Mouse (Mus musculus) G1E (cell line): Measurements from ENCODE around the gene Xcr1. TPM values are rescaled to one million over a fixed set of nuclear protein-coding genes. Genes with fewer than 3 reads are reported as not detected.

Experiments
- ATAC-seq: 2 replicates; pipeline ENCODE4 v1.8.0; 2016; ENCODE audit warnings: mild to moderate bottlenecking; ENCODE audit not compliant: insufficient number of reproducible peaks, poor library complexity, low FRiP score, severe bottlenecking; ENCODE audit errors: extremely low read depth
- DNase-seq: peaks from one replicate; pipeline ENCODE4 v3.0.0; 2012; ENCODE audit warnings: low spot score
- H3K27me3 ChIP-seq: 2 replicates; pipeline ENCODE4 v1.6.1; 2012; ENCODE audit warnings: mild to moderate bottlenecking, low read length, inconsistent platforms; ENCODE audit not compliant: insufficient read depth
- H3K36me3 ChIP-seq: replicated peaks from 2 replicates; pipeline ENCODE3; 2012; ENCODE audit warnings: mild to moderate bottlenecking, inconsistent platforms
- H3K4me1 ChIP-seq: 2 replicates; pipeline ENCODE4 v1.6.1; 2012; ENCODE audit warnings: low read depth, low read length, inconsistent platforms, mixed read lengths; ENCODE audit not compliant: insufficient read depth
- H3K4me3 ChIP-seq: 2 replicates; pipeline ENCODE4 v1.5.1; 2012; ENCODE audit warnings: low read depth, mild to moderate bottlenecking, inconsistent platforms, low read length, moderate library complexity, mixed read lengths
- H3K9me3 ChIP-seq: replicated peaks from 2 replicates; pipeline ENCODE4 v1.6.1; 2012; ENCODE audit warnings: inconsistent platforms
- CTCF ChIP-seq: IDR thresholded peaks from 2 replicates; pipeline ENCODE4 v1.5.1; 2012; ENCODE audit warnings: low read depth, low read length, inconsistent platforms, mixed read lengths
- GATA1 ChIP-seq: IDR thresholded peaks from 2 replicates; pipeline ENCODE4 v1.6.1; 2012; ENCODE audit warnings: borderline replicate concordance, low read length, inconsistent platforms, mixed read lengths
- GATA2 ChIP-seq: IDR thresholded peaks from 2 replicates; pipeline ENCODE4 v1.6.1; 2012; ENCODE audit warnings: low read depth, low read length, inconsistent platforms, borderline replicate concordance
- POLR2AphosphoS5 ChIP-seq: IDR thresholded peaks from 2 replicates; pipeline ENCODE4 v1.6.1; 2012; ENCODE audit warnings: low read depth, low read length, inconsistent platforms; ENCODE audit not compliant: insufficient replicate concordance
- TAL1 ChIP-seq: conservative IDR thresholded peaks from 2 replicates; pipeline ENCODE4 v1.6.1; 2012; ENCODE audit warnings: low read depth, low read length, inconsistent platforms, mixed read lengths
- polyA plus RNA-seq: library from polyadenylated mRNA; stranded (reverse); fragments of >175 nt; gene quantifications from 2 replicates; pipeline ENCODE4 v1.2.3, GENCODE M21; 2012
- total RNA-seq, 2 experiments: library from RNA; stranded (forward) in 1 of 2; stranded (reverse) in 1 of 2; fragments of 200-1000 nt in 1 of 2; fragments of >200 nt in 1 of 2; fragmentation: Nextera tagmentation in 1 of 2; gene quantifications; 2 replicates each; pipeline ENCODE4 v1.2.3; 2014 to 2017

Xcr1 gene
- total and polyA plus RNA-seq, 3 experiments = 0.11 TPM; not detected in 2

- H3K36me3 ChIP-seq = peaks cover 76% of the 10 kb centered on the region
- no peaks in the 10 kb centered on the region for H3K9me3 ChIP-seq
- H3K4me1 ChIP-seq = no peaks in the 10 kb centered on the region
- ATAC-seq (no peak), DNase-seq (no peak)
- H3K27me3 ChIP-seq = no peaks in the 10 kb centered on the region
- H3K4me3 ChIP-seq = no peak overlapping the region
- TF ChIP-seq GATA2 (no peak), GATA1 (no peak), CTCF (no peak), TAL1 (no peak), POLR2AphosphoS5 (no peak)
Observed at GRCm38 (mm10) chr9:123808583-123808982, 53.2 kb downstream of the Xcr1 start.

GRCm38 (mm10) chr9:123806267-123806666 is 55.6 kb downstream of the Xcr1 start, which contains the start of gene Cxcr6:
Gene Cxcr6, plus strand, starts transcription at chr9:123806475.
- Histone ChIP-seq H3K9me3 (no peaks in the 10 kb centered on the region), H3K4me3 (no peak within 1 kb of the TSS), H3K4me1 (no peaks in the 10 kb centered on the region), H3K27me3 (no peaks in the 10 kb centered on the region), H3K36me3 (peaks cover 74% of the 10 kb centered on the region)
- no peak for DNase-seq
- TF ChIP-seq GATA1 (no peak), TAL1 (no peak), POLR2AphosphoS5 (no peak), GATA2 (no peak), CTCF (no peak)
- no peak for ATAC-seq

GRCm38 (mm10) chr9:123805241-123805640 is 56.6 kb downstream of the Xcr1 start:
- ATAC-seq = no peak
- no peak for DNase-seq
- H3K9me3 ChIP-seq = no peaks in the 10 kb centered on the region
- H3K4me3 ChIP-seq = no peak overlapping the region
- TF ChIP-seq GATA2 = no peak
- no peak for TF ChIP-seq POLR2AphosphoS5
- TF ChIP-seq TAL1 = no peak
- TF ChIP-seq CTCF = no peak
- no peak for TF ChIP-seq GATA1
- H3K27me3 ChIP-seq = no peaks in the 10 kb centered on the region
- no peaks in the 10 kb centered on the region for H3K4me1 ChIP-seq
- H3K36me3 ChIP-seq = peaks cover 74% of the 10 kb centered on the region

GRCm38 (mm10) chr9:123802896-123803295 is 58.9 kb downstream of the Xcr1 start:
- no peak for ATAC-seq
- Histone ChIP-seq H3K36me3 (peaks cover 69% of the 10 kb centered on the region), H3K27me3 (no peaks in the 10 kb centered on the region), H3K4me3 (no peak overlapping the region), H3K4me1 (no peaks in the 10 kb centered on the region), H3K9me3 (no peaks in the 10 kb centered on the region)
- no peak for DNase-seq
- TF ChIP-seq TAL1 (no peak), CTCF (no peak), POLR2AphosphoS5 (no peak), GATA2 (no peak), GATA1 (no peak)

GRCm38 (mm10) chr9:123802421-123802820 is 59.4 kb downstream of the Xcr1 start:
- H3K4me1 ChIP-seq = no peaks in the 10 kb centered on the region
- H3K36me3 ChIP-seq = peaks cover 70% of the 10 kb centered on the region
- no peak overlapping the region for H3K4me3 ChIP-seq
- no peaks in the 10 kb centered on the region for H3K27me3 ChIP-seq
- TF ChIP-seq CTCF (no peak), POLR2AphosphoS5 (no peak), GATA1 (no peak), TAL1 (no peak), GATA2 (no peak)
- no peaks in the 10 kb centered on the region for H3K9me3 ChIP-seq
- ATAC-seq (no peak), DNase-seq (no peak)

Other genes with a start within 250 kb of the Xcr1 start
- gene Slc6a20b, start 229.5 kb downstream of the Xcr1 start, total RNA-seq (2014; fragmentation: Nextera tagmentation) = not detected in 2 replicates
- gene Slc6a20b, start 229.5 kb downstream of the Xcr1 start, total RNA-seq (2017) = 0.44 and 0.64 TPM in 2 replicates
- gene Slc6a20b, start 229.5 kb downstream of the Xcr1 start, polyA plus RNA-seq = 0.01 TPM in 1 of 2 replicates, not detected in the other
- not detected in 2 replicates for gene Ccr9, start 183.6 kb downstream of the Xcr1 start, total RNA-seq (2014; fragmentation: Nextera tagmentation)
- gene Ccr9, start 183.6 kb downstream of the Xcr1 start, total RNA-seq (2017) = 0.11 and 0.17 TPM in 2 replicates
- not detected in 2 replicates for gene Ccr9, start 183.6 kb downstream of the Xcr1 start, polyA plus RNA-seq
- 16.6 TPM in 1 of 2 replicates, not detected in the other for gene Slc6a20a, start 183.1 kb downstream of the Xcr1 start, total RNA-seq (2014; fragmentation: Nextera tagmentation)
- 0.05 and 0.29 TPM in 2 replicates for gene Slc6a20a, start 183.1 kb downstream of the Xcr1 start, total RNA-seq (2017)
- not detected in 2 replicates for gene Slc6a20a, start 183.1 kb downstream of the Xcr1 start, polyA plus RNA-seq
- 78.5 and 97.2 TPM in 2 replicates for gene Lztfl1, start 144.3 kb downstream of the Xcr1 start, total RNA-seq (2014; fragmentation: Nextera tagmentation)
- gene Lztfl1, start 144.3 kb downstream of the Xcr1 start, total RNA-seq (2017) = 40.9 and 49.3 TPM in 2 replicates
- gene Lztfl1, start 144.3 kb downstream of the Xcr1 start, polyA plus RNA-seq = 1.4 and 1.8 TPM in 2 replicates
- not detected in 2 replicates for gene Cxcr6, start 55.6 kb downstream of the Xcr1 start, total RNA-seq (2014; fragmentation: Nextera tagmentation)
- 0.12 and 0.27 TPM in 2 replicates for gene Cxcr6, start 55.6 kb downstream of the Xcr1 start, total RNA-seq (2017)
- not detected in 2 replicates for gene Cxcr6, start 55.6 kb downstream of the Xcr1 start, polyA plus RNA-seq
- gene Fyco1, start 10.1 kb downstream of the Xcr1 start, total RNA-seq (2014; fragmentation: Nextera tagmentation) = 29.6 and 30.5 TPM in 2 replicates
- gene Fyco1, start 10.1 kb downstream of the Xcr1 start, total RNA-seq (2017) = 11.8 and 12.1 TPM in 2 replicates
- 2.2 and 2.4 TPM in 2 replicates for gene Fyco1, start 10.1 kb downstream of the Xcr1 start, polyA plus RNA-seq
- 1.8 and 2.2 TPM in 2 replicates for gene Ccr1, start 106.7 kb upstream of the Xcr1 start, total RNA-seq (2014; fragmentation: Nextera tagmentation)
- gene Ccr1, start 106.7 kb upstream of the Xcr1 start, total RNA-seq (2017) = 3.7 and 3.9 TPM in 2 replicates
- 0.03 and 0.04 TPM in 2 replicates for gene Ccr1, start 106.7 kb upstream of the Xcr1 start, polyA plus RNA-seq
- gene Ccr1l1, start 116.4 kb upstream of the Xcr1 start, total RNA-seq (2014; fragmentation: Nextera tagmentation) = not detected in 2 replicates
- 0.11 and 0.46 TPM in 2 replicates for gene Ccr1l1, start 116.4 kb upstream of the Xcr1 start, total RNA-seq (2017)
- not detected in 2 replicates for gene Ccr1l1, start 116.4 kb upstream of the Xcr1 start, polyA plus RNA-seq
- 0.34 TPM in 1 of 2 replicates, not detected in the other for gene Ccr3, start 159.9 kb upstream of the Xcr1 start, total RNA-seq (2014; fragmentation: Nextera tagmentation)
- 0.11 and 0.12 TPM in 2 replicates for gene Ccr3, start 159.9 kb upstream of the Xcr1 start, total RNA-seq (2017)
- gene Ccr3, start 159.9 kb upstream of the Xcr1 start, polyA plus RNA-seq = not detected in 2 replicates
- 0.24 TPM in 1 of 2 replicates, not detected in the other for gene Ccr2, start 239.9 kb upstream of the Xcr1 start, total RNA-seq (2014; fragmentation: Nextera tagmentation)
- gene Ccr2, start 239.9 kb upstream of the Xcr1 start, total RNA-seq (2017) = 0.46 and 0.93 TPM in 2 replicates
- gene Ccr2, start 239.9 kb upstream of the Xcr1 start, polyA plus RNA-seq = not detected in 2 replicates